Mouse (Mus musculus): ENCODE results near the gene Trmt61a. TPM values are rescaled to one million over a fixed set of nuclear protein-coding genes. Genes with fewer than 3 reads are reported as not detected.

The Trmt61a gene
- polyA plus RNA-seq, 1 experiment from 2014 or later: 11.1 TPM

GRCm38 (mm10) chr12:111674850-111675486 lies 2.9 kb upstream of the Trmt61a start:
- no peak for ATAC-seq (ENCODE audit: borderline replicate concordance, extremely low read depth, low FRiP score, low TSS enrichment)
- H3K4me2 ChIP-seq: no peak overlapping the region
- H3K9me3 ChIP-seq: no peaks in the 10 kb centered on the region
- peaks cover 42% of the 10 kb centered on the region for H3K27me3 ChIP-seq
- 63% methylated on average over 2 of the region's 2 CpGs for WGBS
- H3K27ac ChIP-seq: no peak overlapping the region
- no peaks in the 10 kb centered on the region for H3K36me3 ChIP-seq
- no peak overlapping the region for H3K9ac ChIP-seq
- peaks cover 55% of the 10 kb centered on the region for H3K4me1 ChIP-seq
- H3K4me3 ChIP-seq: no peak overlapping the region

- Histone ChIP-seq H3K4me2 (no peak overlapping the region), H3K9ac (no peak overlapping the region), H3K4me3 (no peak overlapping the region), H3K4me1 (peaks cover 44% of the 10 kb centered on the region), H3K36me3 (no peaks in the 10 kb centered on the region), H3K9me3 (no peaks in the 10 kb centered on the region), H3K27ac (no peak overlapping the region), H3K27me3 (peaks cover 33% of the 10 kb centered on the region)
- no peak for ATAC-seq (ENCODE audit: borderline replicate concordance, extremely low read depth, low FRiP score, low TSS enrichment)
- 70% methylated on average over 6 of the region's 6 CpGs for WGBS
These were observed 1.9 kb upstream of the Trmt61a start for GRCm38 (mm10) chr12:111675797-111676580.

- peaks cover 19% of the 10 kb centered on the region for H3K27me3 ChIP-seq
- ATAC-seq (ENCODE audit: borderline replicate concordance, extremely low read depth, low FRiP score, low TSS enrichment): no peak
- H3K4me2 ChIP-seq: peak overlapping the region; percentile 87
- WGBS: 14% methylated on average over 5 of the region's 5 CpGs
- no peaks in the 10 kb centered on the region for H3K9me3 ChIP-seq
- peak overlapping the region; percentile 85 for H3K4me3 ChIP-seq
- H3K9ac ChIP-seq: peak overlapping the region; percentile 61
- peak overlapping the region; percentile 97 for H3K27ac ChIP-seq
- H3K36me3 ChIP-seq: peaks cover under 1% of the 10 kb centered on the region; the same call in 1 of the 2 replicates
- H3K4me1 ChIP-seq: peaks cover 33% of the 10 kb centered on the region
These were observed 484 bp upstream of the Trmt61a start for GRCm38 (mm10) chr12:111677421-111677820.

GRCm38 (mm10) chr12:111678670-111678933 lies 697 bp downstream of the Trmt61a start:
- Histone ChIP-seq H3K4me2 (peak overlapping the region; percentile 87), H3K36me3 (peaks cover 6% of the 10 kb centered on the region; the same call in 1 of the 2 replicates), H3K27ac (no peak overlapping the region), H3K9me3 (no peaks in the 10 kb centered on the region), H3K27me3 (peaks cover 7% of the 10 kb centered on the region), H3K9ac (peak overlapping the region; percentile 61), H3K4me3 (peak overlapping the region; percentile 85), H3K4me1 (peaks cover 36% of the 10 kb centered on the region)
- 5% methylated on average over 13 of the region's 13 CpGs for WGBS
- no peak for ATAC-seq (ENCODE audit: borderline replicate concordance, extremely low read depth, low FRiP score, low TSS enrichment)

- no peak for ATAC-seq (ENCODE audit: borderline replicate concordance, extremely low read depth, low FRiP score, low TSS enrichment)
These were observed 1.1 kb downstream of the Trmt61a start for GRCm38 (mm10) chr12:111678997-111679396.

GRCm38 (mm10) chr12:111680661-111681060 lies 2.8 kb downstream of the Trmt61a start:
- 89% methylated on average over 13 of the region's 13 CpGs for WGBS
- no peaks in the 10 kb centered on the region for H3K27me3 ChIP-seq
- H3K36me3 ChIP-seq: peaks cover 6% of the 10 kb centered on the region; the same call in 1 of the 2 replicates
- no peaks in the 10 kb centered on the region for H3K9me3 ChIP-seq
- ATAC-seq (ENCODE audit: borderline replicate concordance, extremely low read depth, low FRiP score, low TSS enrichment): no peak
- peak overlapping the region; percentile 80 for H3K27ac ChIP-seq
- H3K9ac ChIP-seq: no peak overlapping the region
- H3K4me2 ChIP-seq: no peak overlapping the region
- H3K4me3 ChIP-seq: no peak overlapping the region
- H3K4me1 ChIP-seq: peaks cover 31% of the 10 kb centered on the region

More at GRCm38 (mm10) chr12:111678997-111679396, 1.1 kb downstream of the Trmt61a start:
- H3K27me3 ChIP-seq: peaks cover 3% of the 10 kb centered on the region
- H3K4me1 ChIP-seq: peaks cover 32% of the 10 kb centered on the region
- 42% methylated on average over 7 of the region's 7 CpGs for WGBS
- peak overlapping the region; percentile 85 for H3K4me3 ChIP-seq
- H3K9me3 ChIP-seq: no peaks in the 10 kb centered on the region
- H3K4me2 ChIP-seq: peak overlapping the region; percentile 87
- peak overlapping the region; percentile 61 for H3K9ac ChIP-seq
- no peak overlapping the region for H3K27ac ChIP-seq
- H3K36me3 ChIP-seq: peaks cover 6% of the 10 kb centered on the region; the same call in 1 of the 2 replicates

- Histone ChIP-seq H3K4me1 (peaks cover 31% of the 10 kb centered on the region), H3K27ac (peak overlapping the region; percentile 80), H3K36me3 (peaks cover 6% of the 10 kb centered on the region; the same call in 1 of the 2 replicates), H3K9me3 (no peaks in the 10 kb centered on the region), H3K4me3 (no peak overlapping the region), H3K4me2 (no peak overlapping the region), H3K27me3 (no peaks in the 10 kb centered on the region), H3K9ac (no peak overlapping the region)
- no peak for ATAC-seq (ENCODE audit: borderline replicate concordance, extremely low read depth, low FRiP score, low TSS enrichment)
- WGBS: 61% methylated on average over 8 of the region's 8 CpGs
These were observed 3.4 kb downstream of the Trmt61a start for GRCm38 (mm10) chr12:111681305-111681704.

- H3K27ac ChIP-seq: peak overlapping the region; percentile 80
- 75% methylated on average over 5 of the region's 5 CpGs for WGBS
- no peaks in the 10 kb centered on the region for H3K27me3 ChIP-seq
- H3K4me2 ChIP-seq: no peak overlapping the region
- no peak for ATAC-seq (ENCODE audit: borderline replicate concordance, extremely low read depth, low FRiP score, low TSS enrichment)
- H3K9me3 ChIP-seq: no peaks in the 10 kb centered on the region
- peaks cover 6% of the 10 kb centered on the region; the same call in 1 of the 2 replicates for H3K36me3 ChIP-seq
- peaks cover 33% of the 10 kb centered on the region for H3K4me1 ChIP-seq
- H3K9ac ChIP-seq: no peak overlapping the region
- no peak overlapping the region for H3K4me3 ChIP-seq
These were observed 4.1 kb downstream of the Trmt61a start for GRCm38 (mm10) chr12:111682003-111682402.

GRCm38 (mm10) chr12:111682806-111683205 lies 4.9 kb downstream of the Trmt61a start:
- peak; percentile 43; the same call in 1 of the 2 replicates for ATAC-seq (ENCODE audit: borderline replicate concordance, extremely low read depth, low FRiP score, low TSS enrichment)
- Histone ChIP-seq H3K4me1 (peaks cover 35% of the 10 kb centered on the region), H3K9me3 (no peaks in the 10 kb centered on the region), H3K27ac (peak overlapping the region; percentile 80), H3K9ac (no peak overlapping the region), H3K36me3 (peaks cover 6% of the 10 kb centered on the region; the same call in 1 of the 2 replicates), H3K4me2 (no peak overlapping the region), H3K27me3 (no peaks in the 10 kb centered on the region), H3K4me3 (no peak overlapping the region)
- WGBS: 47% methylated on average over 5 of the region's 5 CpGs

- Histone ChIP-seq H3K4me1 (peaks cover 37% of the 10 kb centered on the region), H3K9ac (no peak overlapping the region), H3K4me3 (no peak overlapping the region), H3K4me2 (no peak overlapping the region), H3K9me3 (no peaks in the 10 kb centered on the region), H3K27me3 (no peaks in the 10 kb centered on the region), H3K36me3 (peaks cover 6% of the 10 kb centered on the region; the same call in 1 of the 2 replicates), H3K27ac (peak overlapping the region; percentile 87; the same call in 1 of the 2 replicates)
- 77% methylated on average over 4 of the region's 4 CpGs for WGBS
- ATAC-seq (ENCODE audit: borderline replicate concordance, extremely low read depth, low FRiP score, low TSS enrichment): no peak
These were observed 8.5 kb downstream of the Trmt61a start for GRCm38 (mm10) chr12:111686390-111686789.

- 0 out of 2 replicates have a peak overlapping the region, but pooled peaks have one; percentile 20 for H3K4me2 ChIP-seq
These were observed 9.6 kb downstream of the Trmt61a start for GRCm38 (mm10) chr12:111687350-111688068.

More at GRCm38 (mm10) chr12:111687350-111688068, 9.6 kb downstream of the Trmt61a start:
- H3K36me3 ChIP-seq: peaks cover 4% of the 10 kb centered on the region; the same call in 1 of the 2 replicates
- H3K4me3 ChIP-seq: no peak overlapping the region
- no peaks in the 10 kb centered on the region for H3K27me3 ChIP-seq
- 14% methylated on average over 14 of the region's 14 CpGs for WGBS
- no peaks in the 10 kb centered on the region for H3K9me3 ChIP-seq
- peaks cover 44% of the 10 kb centered on the region for H3K4me1 ChIP-seq
- no peak overlapping the region for H3K9ac ChIP-seq
- ATAC-seq (ENCODE audit: borderline replicate concordance, extremely low read depth, low FRiP score, low TSS enrichment): peak; percentile 66
- peak overlapping the region; percentile 87 for H3K27ac ChIP-seq

Measured in lung, embryonic 15.5 days (tissue).